Mouse (Mus musculus): Measurements from ENCODE around the gene Ano1. TPM values are rescaled to one million over a fixed set of nuclear protein-coding genes. Genes with fewer than 3 reads are reported as not detected.
A peak's percentile ranks its signal among the peaks of the same experiment; 100 is the strongest.

Ano1 gene
- polyA plus RNA-seq, 1 experiment from 2014 or later: 4.5 TPM

GRCm38 (mm10) chr7:144634875-144635274 lies 116.9 kb downstream of the Ano1 start:
- Histone ChIP-seq H3K9ac (no peak overlapping the region), H3K4me3 (replicated peaks; ENCODE audit: low read length) (no peak overlapping the region), H3K27me3 (ENCODE audit: control insufficient read depth, insufficient read depth, low read length) (peaks cover 4% of the 10 kb centered on the region; the same call in 1 of the 2 replicates), H3K36me3 (replicated peaks; ENCODE audit: control insufficient read depth, insufficient read depth) (no peaks in the 10 kb centered on the region), H3K4me1 (replicated peaks; ENCODE audit: control insufficient read depth, insufficient read depth, low read length) (no peaks in the 10 kb centered on the region), H3K4me2 (replicated peaks) (no peak overlapping the region), H3K9me3 (ENCODE audit: control insufficient read depth, low read length) (no peaks in the 10 kb centered on the region), H3K27ac (no peak overlapping the region)
- no peak for ATAC-seq (ENCODE audit: low FRiP score)
- DNase-seq (ENCODE audit: low spot score): no peak
- 85% methylated on average over 6 of the region's 6 CpGs for WGBS

DNA sequence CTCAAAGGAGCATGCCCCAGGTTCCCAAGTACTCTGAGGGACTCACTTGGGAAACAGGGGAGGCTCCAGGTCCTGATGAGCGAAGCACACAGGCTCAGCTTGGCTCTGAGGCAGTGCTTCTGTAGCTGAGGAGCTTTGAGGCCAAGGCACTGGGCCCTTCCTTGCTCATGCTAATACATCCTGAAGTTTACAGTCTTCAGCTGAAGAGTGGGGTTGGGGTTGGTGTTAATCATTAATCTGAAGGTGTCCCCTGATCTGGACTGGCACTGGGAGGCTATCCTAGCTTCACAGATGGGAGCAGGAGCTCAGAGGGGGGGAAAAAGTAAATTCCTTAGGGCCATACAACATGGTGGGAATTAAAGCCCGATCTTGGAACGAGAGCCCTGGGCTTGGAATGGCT lies 117.3 kb downstream of the Ano1 start:
- WGBS: 79% methylated on average over 3 of the region's 3 CpGs
- no peaks in the 10 kb centered on the region for H3K4me1 ChIP-seq (replicated peaks; ENCODE audit: control insufficient read depth, insufficient read depth, low read length)
- no peaks in the 10 kb centered on the region for H3K36me3 ChIP-seq (replicated peaks; ENCODE audit: control insufficient read depth, insufficient read depth)
- peaks cover 4% of the 10 kb centered on the region; the same call in 1 of the 2 replicates for H3K27me3 ChIP-seq (ENCODE audit: control insufficient read depth, insufficient read depth, low read length)
- no peak overlapping the region for H3K4me2 ChIP-seq (replicated peaks)
- DNase-seq (ENCODE audit: low spot score) (no peak), ATAC-seq (ENCODE audit: low FRiP score) (no peak)
- H3K9me3 ChIP-seq (ENCODE audit: control insufficient read depth, low read length): no peaks in the 10 kb centered on the region
- H3K9ac ChIP-seq: no peak overlapping the region
- no peak overlapping the region for H3K27ac ChIP-seq
- H3K4me3 ChIP-seq (replicated peaks; ENCODE audit: low read length): no peak overlapping the region

GRCm38 (mm10) chr7:144632321-144632720 lies 119.5 kb downstream of the Ano1 start:
- Histone ChIP-seq H3K27ac (no peak overlapping the region), H3K4me3 (replicated peaks; ENCODE audit: low read length) (no peak overlapping the region), H3K36me3 (replicated peaks; ENCODE audit: control insufficient read depth, insufficient read depth) (no peaks in the 10 kb centered on the region), H3K4me1 (replicated peaks; ENCODE audit: control insufficient read depth, insufficient read depth, low read length) (peaks cover 14% of the 10 kb centered on the region), H3K4me2 (replicated peaks) (no peak overlapping the region), H3K9me3 (ENCODE audit: control insufficient read depth, low read length) (no peaks in the 10 kb centered on the region), H3K27me3 (ENCODE audit: control insufficient read depth, insufficient read depth, low read length) (peaks cover 4% of the 10 kb centered on the region; the same call in 1 of the 2 replicates), H3K9ac (no peak overlapping the region)
- ATAC-seq (ENCODE audit: low FRiP score) (no peak), DNase-seq (ENCODE audit: low spot score) (no peak)

GRCm38 (mm10) chr7:144630622-144631021 lies 121.2 kb downstream of the Ano1 start:
- DNase-seq (ENCODE audit: low spot score) (no peak), ATAC-seq (ENCODE audit: low FRiP score) (no peak)
- no peak overlapping the region for H3K27ac ChIP-seq
- H3K9ac ChIP-seq: no peak overlapping the region
- H3K9me3 ChIP-seq (ENCODE audit: control insufficient read depth, low read length): no peaks in the 10 kb centered on the region
- H3K36me3 ChIP-seq (replicated peaks; ENCODE audit: control insufficient read depth, insufficient read depth): no peaks in the 10 kb centered on the region
- 84% methylated on average over 3 of the region's 3 CpGs for WGBS
- peaks cover 4% of the 10 kb centered on the region; the same call in 1 of the 2 replicates for H3K27me3 ChIP-seq (ENCODE audit: control insufficient read depth, insufficient read depth, low read length)
- no peak overlapping the region for H3K4me2 ChIP-seq (replicated peaks)
- H3K4me3 ChIP-seq (replicated peaks; ENCODE audit: low read length): no peak overlapping the region
- H3K4me1 ChIP-seq (replicated peaks; ENCODE audit: control insufficient read depth, insufficient read depth, low read length): peaks cover 18% of the 10 kb centered on the region

DNA sequence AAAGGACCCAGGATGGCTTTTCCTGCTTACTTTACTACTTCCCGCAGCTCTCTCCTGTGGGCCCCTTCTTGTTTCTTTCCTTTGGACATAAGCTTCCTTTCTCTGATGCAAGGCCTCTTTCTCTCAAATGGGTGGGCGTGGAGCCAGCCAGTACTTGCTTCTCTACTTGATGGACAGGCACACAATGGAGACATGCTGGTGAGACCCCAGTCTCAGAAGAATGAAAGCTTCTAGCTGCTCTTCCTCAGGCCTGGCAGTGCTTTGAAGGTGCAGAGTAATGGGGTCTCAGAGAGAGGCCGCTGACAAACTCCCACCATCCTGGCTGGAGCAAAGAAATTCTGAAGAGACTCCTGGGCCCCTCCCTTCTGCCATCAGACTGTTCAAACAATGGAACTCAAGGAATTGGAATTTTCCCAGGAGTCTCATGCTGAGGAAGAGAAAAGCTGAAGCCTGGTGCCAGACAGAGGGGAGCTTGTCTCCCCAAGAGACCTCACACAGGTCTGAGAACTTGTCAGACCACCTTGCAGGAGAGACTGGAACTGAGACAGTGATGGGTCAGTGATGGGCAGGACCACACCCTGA lies 123.3 kb downstream of the Ano1 start:
- H3K36me3 ChIP-seq (replicated peaks; ENCODE audit: control insufficient read depth, insufficient read depth): no peaks in the 10 kb centered on the region
- DNase-seq (ENCODE audit: low spot score): peak; percentile 70
- ATAC-seq (ENCODE audit: low FRiP score): peak; percentile 80
- 5% methylated on average over 3 of the region's 3 CpGs for WGBS
- H3K4me2 ChIP-seq (replicated peaks): no peak overlapping the region
- no peak overlapping the region for H3K9ac ChIP-seq
- H3K27ac ChIP-seq: peak overlapping the region; percentile 74
- no peak overlapping the region for H3K4me3 ChIP-seq (replicated peaks; ENCODE audit: low read length)
- H3K9me3 ChIP-seq (ENCODE audit: control insufficient read depth, low read length): no peaks in the 10 kb centered on the region
- H3K27me3 ChIP-seq (ENCODE audit: control insufficient read depth, insufficient read depth, low read length): no peaks in the 10 kb centered on the region
- H3K4me1 ChIP-seq (replicated peaks; ENCODE audit: control insufficient read depth, insufficient read depth, low read length): peaks cover 18% of the 10 kb centered on the region

DNA sequence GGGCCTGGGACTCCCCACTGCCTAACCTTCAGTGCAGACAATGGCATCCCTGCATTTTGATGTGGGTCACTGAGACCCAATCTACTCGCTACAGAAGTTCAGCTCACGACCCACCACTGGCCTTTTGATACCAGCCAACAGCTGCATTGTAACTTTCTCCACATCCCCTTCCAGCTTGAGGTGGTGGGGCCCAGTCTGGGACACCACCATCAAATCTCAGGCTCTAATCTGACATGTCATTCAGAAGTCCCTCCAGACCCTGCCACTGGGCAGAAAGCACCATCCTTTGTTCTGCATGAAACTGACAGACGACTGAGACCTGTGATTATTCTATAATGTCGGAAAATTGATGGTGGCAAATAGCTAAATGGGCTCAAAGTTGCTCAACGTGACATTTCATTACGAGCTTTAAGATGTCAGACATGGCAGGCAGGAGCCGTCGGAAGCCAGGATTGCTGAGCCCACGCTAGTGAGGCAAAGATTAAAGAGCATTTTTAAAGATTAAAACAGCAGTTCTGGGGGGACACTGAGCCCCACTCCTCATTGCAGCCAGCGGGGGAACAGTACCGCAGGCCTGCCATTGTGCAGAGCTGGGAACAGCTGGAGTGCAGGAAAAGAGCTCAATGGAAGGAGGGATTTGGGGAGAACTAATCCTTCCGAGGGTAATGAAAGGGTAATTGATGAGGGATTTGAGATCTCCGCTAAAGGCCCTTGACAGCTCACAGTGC lies 124.0 kb downstream of the Ano1 start:
- 9% methylated on average over 13 of the region's 13 CpGs for WGBS

GRCm38 (mm10) chr7:144626042-144626441 lies 125.7 kb downstream of the Ano1 start:
- 81% methylated on average over 2 of the region's 2 CpGs for WGBS
- H3K4me3 ChIP-seq (replicated peaks; ENCODE audit: low read length): no peak overlapping the region

More for the DNA sequence above, 124.0 kb downstream of the Ano1 start:
- Histone ChIP-seq H3K9me3 (ENCODE audit: control insufficient read depth, low read length) (no peaks in the 10 kb centered on the region), H3K36me3 (replicated peaks; ENCODE audit: control insufficient read depth, insufficient read depth) (no peaks in the 10 kb centered on the region), H3K4me3 (replicated peaks; ENCODE audit: low read length) (no peak overlapping the region), H3K27ac (peak overlapping the region; percentile 74), H3K9ac (no peak overlapping the region), H3K4me1 (replicated peaks; ENCODE audit: control insufficient read depth, insufficient read depth, low read length) (peaks cover 18% of the 10 kb centered on the region), H3K4me2 (replicated peaks) (no peak overlapping the region), H3K27me3 (ENCODE audit: control insufficient read depth, insufficient read depth, low read length) (no peaks in the 10 kb centered on the region)
- DNase-seq (ENCODE audit: low spot score) (peak; percentile 33), ATAC-seq (ENCODE audit: low FRiP score) (peak; percentile 60)

GRCm38 (mm10) chr7:144620721-144621681 lies 130.8 kb downstream of the Ano1 start:
- 62% methylated on average over 22 of the region's 22 CpGs for WGBS
- no peaks in the 10 kb centered on the region for H3K36me3 ChIP-seq (replicated peaks; ENCODE audit: control insufficient read depth, insufficient read depth)
- no peak for DNase-seq (ENCODE audit: low spot score)
- no peak overlapping the region for H3K9ac ChIP-seq
- H3K9me3 ChIP-seq (ENCODE audit: control insufficient read depth, low read length): no peaks in the 10 kb centered on the region
- H3K4me2 ChIP-seq (replicated peaks): no peak overlapping the region
- H3K27me3 ChIP-seq (ENCODE audit: control insufficient read depth, insufficient read depth, low read length): no peaks in the 10 kb centered on the region
- peaks cover 5% of the 10 kb centered on the region for H3K4me1 ChIP-seq (replicated peaks; ENCODE audit: control insufficient read depth, insufficient read depth, low read length)
- no peak overlapping the region for H3K27ac ChIP-seq
- no peak overlapping the region for H3K4me3 ChIP-seq (replicated peaks; ENCODE audit: low read length)
- no peak for ATAC-seq (ENCODE audit: low FRiP score)

More at GRCm38 (mm10) chr7:144626042-144626441, 125.7 kb downstream of the Ano1 start:
- Histone ChIP-seq H3K27ac (no peak overlapping the region), H3K4me1 (replicated peaks; ENCODE audit: control insufficient read depth, insufficient read depth, low read length) (peaks cover 23% of the 10 kb centered on the region), H3K27me3 (ENCODE audit: control insufficient read depth, insufficient read depth, low read length) (no peaks in the 10 kb centered on the region), H3K9ac (no peak overlapping the region), H3K4me2 (replicated peaks) (no peak overlapping the region), H3K9me3 (ENCODE audit: control insufficient read depth, low read length) (no peaks in the 10 kb centered on the region), H3K36me3 (replicated peaks; ENCODE audit: control insufficient read depth, insufficient read depth) (no peaks in the 10 kb centered on the region)
- no peak for DNase-seq (ENCODE audit: low spot score)
- no peak for ATAC-seq (ENCODE audit: low FRiP score)

DNA sequence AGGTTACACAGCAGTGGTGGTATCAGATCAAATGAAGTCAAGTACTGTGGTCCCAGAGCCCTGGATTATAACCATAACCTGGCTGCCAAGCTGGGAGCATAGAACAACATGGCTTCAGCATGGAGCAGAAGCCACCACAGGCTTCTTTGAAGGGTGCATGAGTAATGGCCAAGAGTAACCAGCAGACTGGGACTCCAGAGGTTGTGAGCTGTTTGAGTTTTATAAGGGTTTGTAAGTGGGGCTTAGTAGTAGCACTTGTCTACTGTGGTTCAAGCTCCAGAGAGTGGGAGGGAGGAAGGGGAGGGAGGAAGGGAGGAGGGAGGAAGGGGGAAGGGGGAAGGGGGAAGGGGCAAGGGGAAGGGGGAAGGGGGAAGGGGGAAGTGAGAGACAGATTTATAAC lies 131.5 kb downstream of the Ano1 start:
- H3K4me1 ChIP-seq (replicated peaks; ENCODE audit: control insufficient read depth, insufficient read depth, low read length): peaks cover 5% of the 10 kb centered on the region
- H3K27ac ChIP-seq: no peak overlapping the region
- ATAC-seq (ENCODE audit: low FRiP score): no peak
- H3K9me3 ChIP-seq (ENCODE audit: control insufficient read depth, low read length): no peaks in the 10 kb centered on the region
- H3K27me3 ChIP-seq (ENCODE audit: control insufficient read depth, insufficient read depth, low read length): no peaks in the 10 kb centered on the region
- H3K4me2 ChIP-seq (replicated peaks): no peak overlapping the region
- DNase-seq (ENCODE audit: low spot score): no peak
- no peak overlapping the region for H3K4me3 ChIP-seq (replicated peaks; ENCODE audit: low read length)
- H3K9ac ChIP-seq: no peak overlapping the region
- H3K36me3 ChIP-seq (replicated peaks; ENCODE audit: control insufficient read depth, insufficient read depth): no peaks in the 10 kb centered on the region

All from hindbrain, embryonic 14.5 days (tissue).